ENCODE assay signal across 9 mouse cellular contexts in genomic region chr17:11903001-11903400, GRCm38 (mm10).
DNase-seq lines count a peak whose midpoint lies in the region; ATAC-seq and TF ChIP-seq lines count a peak whose summit lies in the region.
"Had no signal": no experiment of that assay in that cellular context is flagged by ENCODE, and none has a peak within 500 bp of the region (broad histone marks: within the 10 kb centered on the region; RNA-seq: fewer than 3 reads in every experiment).

No protein-coding gene starts in this region.

- peak; percentile 41 for DNase-seq in hindbrain, postnatal 0 days (ENCODE audit: low spot score)
- DNase-seq in right cerebral cortex, adult 18-20 months, result peak; percentile 34
- DNase-seq in right cerebral cortex, postnatal 36 days (ENCODE audit: low spot score in 2 of 2), result no peak
- DNase-seq in cerebellum, adult 9-11 months, result peak; percentile 52
- peak; percentile 53 for DNase-seq in retina, postnatal 1 day
- no peak for DNase-seq in gastrocnemius, postnatal 36 days
- no peak for DNase-seq in gastrocnemius, adult 8-10 months (ENCODE audit: low spot score in 2 of 2)

- H3K9ac ChIP-seq in hindbrain, postnatal 0 days (replicated peaks; ENCODE audit: low read length), result no peak overlapping the region
- no peak overlapping the region for H3K9ac ChIP-seq in hindbrain, embryonic 13.5 days
- H3K9ac ChIP-seq: midbrain, embryonic 12.5 days had no signal

- no peaks in the 10 kb centered on the region for H3K27me3 ChIP-seq in hindbrain, postnatal 0 days (ENCODE audit: insufficient read depth, low read length)
- H3K27me3 ChIP-seq in hindbrain, embryonic 13.5 days, result no peaks in the 10 kb centered on the region
- H3K27me3 ChIP-seq: midbrain, embryonic 12.5 days had no signal

- H3K4me2 ChIP-seq in hindbrain, postnatal 0 days (ENCODE audit: low read depth, low read length), result no peak overlapping the region
- no peak overlapping the region for H3K4me2 ChIP-seq in hindbrain, embryonic 13.5 days
- H3K4me2 ChIP-seq: midbrain, embryonic 12.5 days had no signal

- ATAC-seq in hindbrain, postnatal 0 days, result no peak
- no peak for ATAC-seq in hindbrain, embryonic 13.5 days (ENCODE audit: low FRiP score)

- no peaks in the 10 kb centered on the region for H3K4me1 ChIP-seq in hindbrain, postnatal 0 days (ENCODE audit: insufficient read depth, low read length)
- H3K4me1 ChIP-seq in hindbrain, embryonic 13.5 days (replicated peaks), result 0 out of 2 replicates have a peak, but pooled peaks cover 3% of the 10 kb centered on the region
- H3K4me1 ChIP-seq: midbrain, embryonic 12.5 days had no signal

- no peaks in the 10 kb centered on the region for H3K36me3 ChIP-seq in hindbrain, postnatal 0 days (ENCODE audit: insufficient read depth, low read length)
- H3K36me3 ChIP-seq in hindbrain, embryonic 13.5 days, result no peaks in the 10 kb centered on the region
- H3K36me3 ChIP-seq: midbrain, embryonic 12.5 days had no signal

- no peak overlapping the region for H3K27ac ChIP-seq in hindbrain, postnatal 0 days
- no peak overlapping the region for H3K27ac ChIP-seq in hindbrain, embryonic 13.5 days
- H3K27ac ChIP-seq: midbrain, embryonic 12.5 days had no signal

- intact Hi-C loops in gastrocnemius, postnatal 36 days (cut with DNase I), result no loop called here

- peak; percentile 53 for TF ChIP-seq CTCF in hindbrain, postnatal 0 days (IDR thresholded peaks at IDR 0.05; ENCODE audit: low read depth)

- WGBS in hindbrain, postnatal 0 days, result 54% methylated on average over 6 of the region's 6 CpGs
- 42% methylated on average over 6 of the region's 6 CpGs for WGBS in hindbrain, embryonic 13.5 days

- no peak overlapping the region for H3K4me3 ChIP-seq in hindbrain, postnatal 0 days (ENCODE audit: low read length)
- no peak overlapping the region for H3K4me3 ChIP-seq in hindbrain, embryonic 13.5 days
- H3K4me3 ChIP-seq: midbrain, embryonic 12.5 days had no signal

- H3K9me3 ChIP-seq in hindbrain, postnatal 0 days (ENCODE audit: low read length), result no peaks in the 10 kb centered on the region
- no peaks in the 10 kb centered on the region for H3K9me3 ChIP-seq in hindbrain, embryonic 13.5 days
- H3K9me3 ChIP-seq: midbrain, embryonic 12.5 days had no signal

Comparison
In these comparisons a context has a peak if more than half of its experiments do, and no peak if none do; other contexts are left out.
1. DNase-seq: peak in hindbrain, postnatal 0 days (single experiment), right cerebral cortex, adult 18-20 months (single experiment), cerebellum, adult 9-11 months (single experiment) and retina, postnatal 1 day (single experiment); none in right cerebral cortex, postnatal 36 days (0 of 2), gastrocnemius, postnatal 36 days (0 of 2) and gastrocnemius, adult 8-10 months (0 of 2).